Mouse (Mus musculus) kidney, postnatal 36 days (tissue): ENCODE data around the gene Zswim7.

ENCODE experiments used
- DNase-seq, 2 experiments: peaks; one replicate each; pipeline ENCODE4 v3.0.0; 2021 to 2022; ENCODE audit warnings: mixed read lengths in 2 of 2

Zswim7 gene

GRCm38 (mm10) chr11:62251047-62251446 is 30.1 kb downstream of the Zswim7 start:
- DNase-seq: no peak

- DNase-seq: peak; percentile 72 to 80
These were observed 31.7 kb downstream of the Zswim7 start for GRCm38 (mm10) chr11:62249266-62250037.

- DNase-seq: peak; percentile 75 to 90
These were observed 32.6 kb downstream of the Zswim7 start, which contains the start of gene Adora2b for GRCm38 (mm10) chr11:62248401-62249244. Adora2b (plus strand) TSS chr11:62248984.

GRCm38 (mm10) chr11:62247759-62248400 is 33.3 kb downstream of the Zswim7 start:
- DNase-seq: no peak

GRCm38 (mm10) chr11:62244471-62244870 is 36.7 kb downstream of the Zswim7 start:
- DNase-seq: no peak

- DNase-seq: no peak
These were observed 37.3 kb downstream of the Zswim7 start for GRCm38 (mm10) chr11:62243871-62244270.

GRCm38 (mm10) chr11:62240631-62241261 is 40.4 kb downstream of the Zswim7 start:
- DNase-seq: peak; percentile 66 to 68

GRCm38 (mm10) chr11:62224797-62225196 is 56.4 kb downstream of the Zswim7 start:
- no peak for DNase-seq

GRCm38 (mm10) chr11:62223962-62224361 is 57.2 kb downstream of the Zswim7 start:
- DNase-seq: no peak

- no peak for DNase-seq
These were observed 57.8 kb downstream of the Zswim7 start for GRCm38 (mm10) chr11:62223416-62223815.

- peak; percentile 60 to 69 for DNase-seq
These were observed 60.2 kb downstream of the Zswim7 start for GRCm38 (mm10) chr11:62220756-62221510.

GRCm38 (mm10) chr11:62217751-62218150 is 63.4 kb downstream of the Zswim7 start:
- DNase-seq: peak; percentile 31
